Mouse (Mus musculus) regulatory T cell (primary cell): ENCODE measurements around the gene Nploc4.

Source experiments
- in situ Hi-C: fragments of 300-600 bp; cut with MboI, MseI; formaldehyde crosslinking; loops from one replicate; pipeline ENCODE4 v1.15.1; 2025; ENCODE audit warnings: high pct_unique_total_duplicates

Nploc4 gene

DNA sequence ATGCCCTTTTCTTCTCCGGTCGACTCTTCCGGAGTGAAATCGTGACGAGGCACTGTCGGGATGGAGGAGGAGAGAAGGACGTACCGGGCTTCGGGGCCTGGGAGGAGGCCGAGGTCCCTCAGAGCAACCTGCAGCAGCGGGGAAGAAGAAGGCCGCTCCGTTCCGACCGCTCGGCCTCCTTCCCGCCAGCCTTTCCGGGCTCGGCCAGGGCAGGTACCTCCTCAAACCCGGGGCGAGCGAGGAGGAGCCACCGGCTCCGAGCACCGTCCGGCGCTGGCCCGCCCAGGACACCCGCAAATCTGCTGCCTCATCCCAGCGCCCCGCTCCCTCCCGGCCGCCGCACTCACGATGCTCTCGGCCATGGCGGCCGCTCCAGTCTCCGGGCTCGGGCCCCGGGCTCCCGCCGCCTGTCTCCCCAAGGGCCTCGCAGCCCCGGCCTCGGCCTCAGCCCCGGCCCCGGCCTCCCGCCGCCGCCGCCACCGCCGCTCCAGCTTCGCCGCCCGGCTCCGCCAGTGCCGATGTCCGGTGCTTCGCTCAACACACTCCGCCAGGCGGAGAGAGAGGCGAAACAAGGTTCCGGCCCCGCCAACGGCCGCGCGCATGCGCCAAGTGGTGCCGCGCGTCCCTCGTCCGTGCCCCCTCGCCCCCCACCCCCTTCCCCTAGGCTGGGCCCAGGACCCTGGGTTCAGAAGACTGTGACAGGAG is at the start of gene Nploc4:
Gene Nploc4 (minus strand): TSS at position 557 of the 705 bp plus-strand sequence.
- in situ Hi-C loops: no loop called here

GRCm38 (mm10) chr11:120485251-120485650 is 47.7 kb upstream of the Nploc4 start:
- in situ Hi-C loops: no loop called here

DNA sequence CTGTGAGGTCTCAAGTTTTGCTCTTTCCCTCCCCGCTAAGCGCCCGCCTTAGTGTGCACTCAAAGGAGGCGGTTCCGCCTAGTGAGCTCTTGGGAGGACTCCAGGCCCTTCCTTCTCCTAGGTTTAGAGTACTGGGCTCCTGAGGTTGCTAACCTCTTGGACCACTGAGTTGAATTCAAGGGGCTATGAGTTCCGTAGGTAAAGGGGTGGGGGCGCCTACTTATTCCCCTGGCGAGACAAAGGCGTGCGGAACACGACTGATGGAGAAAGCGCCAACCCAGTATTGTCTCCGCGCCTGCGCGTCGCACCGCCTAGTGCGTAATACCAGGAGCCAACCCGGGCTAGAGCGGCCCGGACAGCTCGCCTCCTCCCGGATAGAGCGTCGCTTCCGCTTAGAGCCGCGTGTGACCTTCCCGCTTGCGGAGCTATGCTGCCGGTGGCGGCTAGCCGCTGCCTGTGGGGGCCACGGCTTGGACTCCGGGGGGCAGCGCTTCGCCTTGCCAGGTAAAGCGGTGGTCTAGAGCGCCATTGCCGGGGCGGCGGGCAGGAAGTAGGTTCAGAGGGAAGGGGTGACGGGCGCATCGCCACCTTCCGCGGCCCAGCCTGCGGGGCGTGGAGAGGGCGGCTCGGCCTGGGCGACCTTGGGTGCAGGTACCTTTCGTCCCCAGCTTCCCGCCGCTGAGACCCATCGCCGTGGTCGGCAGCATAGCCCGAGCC is 46.9 kb upstream of the Nploc4 start, which contains the start of gene Mrpl12:
Gene Mrpl12 (plus strand): TSS at position 349 of the 717 bp plus-strand sequence.
- in situ Hi-C loops: no loop called here

DNA sequence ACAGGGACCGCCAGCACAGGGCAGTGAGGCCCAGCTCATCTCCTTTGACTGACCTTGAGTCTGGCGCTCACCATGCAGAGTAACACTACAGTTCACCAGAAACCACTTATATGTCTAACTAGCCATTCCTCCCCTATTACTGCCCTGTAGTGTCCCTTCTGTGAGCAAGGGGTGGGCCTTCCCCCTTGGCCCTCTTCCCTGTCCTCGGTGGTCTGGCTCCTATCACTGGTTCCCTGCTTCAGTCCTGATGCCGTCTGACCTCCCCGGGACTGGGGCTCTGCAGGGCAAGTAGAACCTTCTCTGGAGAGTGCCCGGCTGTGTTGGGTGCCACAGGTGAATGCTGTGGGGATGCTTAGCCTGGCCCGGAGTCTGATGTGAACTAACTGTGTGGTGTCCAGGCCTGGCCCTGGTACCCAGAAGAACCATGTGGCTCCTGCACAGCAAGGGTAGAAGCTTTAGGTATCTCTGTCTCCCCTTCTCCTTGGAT is 46.0 kb upstream of the Nploc4 start:
- in situ Hi-C loops: no loop called here

DNA sequence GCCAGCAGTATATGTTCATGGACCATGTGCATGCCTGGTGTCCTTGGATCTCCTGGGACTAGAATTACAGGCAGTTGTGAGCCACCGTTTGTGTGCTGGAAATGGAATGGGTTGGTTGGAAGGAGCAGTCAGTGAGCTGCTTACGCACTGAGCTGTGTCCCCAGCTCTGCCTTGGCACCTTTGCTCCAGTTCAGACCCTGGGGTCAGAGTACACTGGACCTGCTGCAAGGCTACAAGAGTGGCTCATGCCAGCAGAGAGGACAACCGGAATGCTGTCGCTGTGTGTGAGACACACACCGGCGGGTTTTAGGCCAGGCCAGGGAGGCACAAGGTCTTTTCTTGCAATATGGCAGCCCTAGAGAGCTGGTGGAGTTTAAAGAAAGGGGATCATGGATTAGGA is 34.5 kb upstream of the Nploc4 start:
- in situ Hi-C loops: no loop called here

DNA sequence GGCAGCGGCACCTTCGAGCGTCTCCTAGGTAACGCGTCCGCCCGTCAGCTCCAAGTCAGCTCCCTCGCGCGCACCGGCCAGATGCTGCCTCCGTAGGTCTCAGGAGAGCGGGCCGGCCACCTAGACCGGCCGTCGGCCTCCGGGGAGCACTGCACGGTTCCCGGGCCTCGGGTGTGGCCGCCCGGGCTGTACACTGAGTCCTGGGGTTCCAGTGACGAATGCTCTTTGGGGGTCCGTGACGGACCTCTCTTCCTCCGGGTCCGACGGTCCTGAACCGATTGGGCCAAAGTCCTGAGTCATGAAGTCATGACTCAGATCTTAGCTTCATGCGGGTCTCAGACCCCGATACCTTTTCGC is 30.2 kb upstream of the Nploc4 start:
- in situ Hi-C loops: no loop called here

DNA sequence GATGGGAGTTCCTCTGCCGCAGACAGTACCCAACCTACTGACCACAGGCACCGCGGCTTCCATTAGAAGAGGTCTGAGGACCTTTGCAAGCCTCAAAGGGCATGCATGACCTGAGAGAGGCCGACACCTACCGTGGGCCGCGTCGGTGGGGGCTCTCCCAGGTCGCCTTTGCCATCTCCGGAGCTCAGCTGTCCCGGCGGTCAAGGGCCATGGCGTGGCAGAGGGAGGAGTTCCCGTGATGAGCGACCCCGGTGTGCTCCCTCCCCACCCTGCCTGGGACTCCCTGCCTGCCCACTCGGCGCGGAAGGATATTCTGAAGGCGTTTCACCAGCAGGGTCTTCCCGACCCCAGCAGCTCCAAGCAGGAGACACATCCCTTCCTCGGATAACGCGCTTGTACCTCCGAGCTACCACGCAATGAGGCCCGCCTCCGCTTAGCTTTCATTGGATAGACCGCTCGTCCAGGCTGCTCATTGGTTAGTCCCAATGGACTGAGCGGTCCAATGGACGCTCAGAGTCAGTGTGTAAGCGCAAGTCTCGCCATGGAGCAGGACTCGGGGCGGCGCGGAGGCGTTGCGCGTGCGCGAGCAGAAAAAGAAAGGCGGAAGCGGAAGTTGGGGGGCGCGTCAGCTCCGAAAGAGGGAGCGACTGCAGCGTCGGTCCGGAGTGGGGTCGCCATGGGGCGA is 29.7 kb upstream of the Nploc4 start, which contains the start of gene Arl16:
Gene Arl16 (minus strand): TSS at position 557 of the 685 bp plus-strand sequence.
- in situ Hi-C loops: no loop called here

GRCm38 (mm10) chr11:120465521-120465920 is 28.0 kb upstream of the Nploc4 start:
- in situ Hi-C loops: no loop called here

- in situ Hi-C loops: no loop called here
Observed at GRCm38 (mm10) chr11:120464365-120464764, 26.9 kb upstream of the Nploc4 start.

DNA sequence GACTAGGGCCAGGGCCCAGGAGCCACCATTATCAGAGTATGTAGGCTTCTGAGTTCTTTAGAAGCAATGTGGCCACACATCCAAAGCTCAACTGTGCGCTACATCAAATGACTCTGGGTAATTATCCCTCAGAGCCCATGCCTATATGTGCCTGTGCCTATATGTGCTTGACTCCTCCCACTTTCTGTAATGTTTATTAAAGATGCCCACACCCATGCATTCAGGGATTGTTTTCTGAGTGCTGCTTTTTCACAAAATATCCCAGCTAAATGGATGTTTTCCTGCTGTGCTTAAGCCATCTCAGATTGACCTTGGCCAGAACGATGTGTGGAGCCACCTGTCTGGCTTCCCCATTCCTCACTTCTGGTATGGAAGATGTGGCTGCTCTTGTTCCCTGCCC is 26.0 kb upstream of the Nploc4 start:
- in situ Hi-C loops: no loop called here

GRCm38 (mm10) chr11:120458847-120459597 is 21.5 kb upstream of the Nploc4 start:
- in situ Hi-C loops: no loop called here

- in situ Hi-C loops: no loop called here
Observed at GRCm38 (mm10) chr11:120457772-120458751, 20.6 kb upstream of the Nploc4 start, which contains the start of the genes Oxld1 and Ccdc137. TSS of gene Oxld1 (minus strand) at chr11:120458068. TSS of gene Ccdc137 (plus strand) at chr11:120458115.

GRCm38 (mm10) chr11:120457370-120457769 is 19.9 kb upstream of the Nploc4 start:
- in situ Hi-C loops: no loop called here

DNA sequence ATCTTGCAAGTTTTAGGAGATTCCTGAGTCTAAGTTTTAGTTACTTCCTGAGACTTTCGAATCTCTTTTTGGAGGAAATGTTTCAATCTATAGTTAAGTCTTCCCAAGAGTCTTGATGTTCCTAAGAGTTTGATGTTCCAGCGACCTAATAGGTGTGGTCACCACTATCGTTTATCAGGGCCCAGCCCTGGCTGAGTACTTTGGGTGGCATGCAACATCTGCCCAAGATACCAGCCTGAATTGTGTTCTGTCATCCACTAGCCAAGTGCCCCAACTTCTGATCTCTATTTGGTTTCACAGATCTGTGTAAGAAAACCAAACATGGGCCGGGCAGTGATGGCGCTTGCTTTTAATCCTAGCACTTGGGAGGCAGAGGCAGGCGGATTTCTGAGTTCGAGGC is 17.9 kb upstream of the Nploc4 start:
- in situ Hi-C loops: no loop called here

DNA sequence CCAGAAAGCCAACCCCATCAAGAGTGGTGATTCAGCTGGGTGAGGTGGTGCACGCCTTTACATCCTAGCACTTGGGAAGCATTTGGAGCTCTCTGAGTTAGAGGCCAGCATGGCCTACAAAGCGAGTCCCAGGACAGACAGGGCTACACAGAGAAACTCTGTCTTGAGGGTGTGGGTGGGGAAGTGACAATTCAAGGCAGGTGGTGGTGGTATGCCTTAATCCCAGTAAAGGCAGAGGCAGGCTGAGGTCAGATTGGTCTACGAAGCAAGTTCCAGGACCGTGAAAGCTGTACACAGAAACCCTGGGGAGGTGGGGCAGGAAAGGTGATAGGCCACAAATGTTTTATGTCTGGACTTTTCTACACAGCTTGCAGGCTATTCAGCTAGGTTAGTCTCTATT is 17.5 kb upstream of the Nploc4 start:
- in situ Hi-C loops: no loop called here

- in situ Hi-C loops: no loop called here
Observed at GRCm38 (mm10) chr11:120453306-120453705, 15.8 kb upstream of the Nploc4 start, which contains the start of gene Pde6g. TSS of gene Pde6g (minus strand) at chr11:120453500.

DNA sequence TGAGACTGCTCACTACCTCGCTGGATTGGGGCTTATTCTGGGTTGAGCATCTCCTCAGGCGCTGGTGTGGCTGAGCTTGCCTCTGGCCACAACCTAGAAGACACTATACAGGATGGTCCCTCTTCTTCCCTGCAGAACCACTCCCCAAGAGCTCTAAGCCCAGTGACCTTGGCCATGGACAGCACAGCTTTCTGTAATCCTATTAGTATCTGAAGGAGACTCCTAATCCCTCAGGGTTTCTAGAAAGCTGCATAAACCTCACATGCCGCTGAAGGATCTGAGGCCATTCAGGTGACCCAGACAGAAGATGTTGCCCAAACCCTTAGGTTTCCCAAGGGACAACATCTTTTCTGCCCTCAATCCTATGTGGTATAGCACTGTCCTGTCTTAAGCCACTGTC is 14.7 kb upstream of the Nploc4 start:
- in situ Hi-C loops: no loop called here

DNA sequence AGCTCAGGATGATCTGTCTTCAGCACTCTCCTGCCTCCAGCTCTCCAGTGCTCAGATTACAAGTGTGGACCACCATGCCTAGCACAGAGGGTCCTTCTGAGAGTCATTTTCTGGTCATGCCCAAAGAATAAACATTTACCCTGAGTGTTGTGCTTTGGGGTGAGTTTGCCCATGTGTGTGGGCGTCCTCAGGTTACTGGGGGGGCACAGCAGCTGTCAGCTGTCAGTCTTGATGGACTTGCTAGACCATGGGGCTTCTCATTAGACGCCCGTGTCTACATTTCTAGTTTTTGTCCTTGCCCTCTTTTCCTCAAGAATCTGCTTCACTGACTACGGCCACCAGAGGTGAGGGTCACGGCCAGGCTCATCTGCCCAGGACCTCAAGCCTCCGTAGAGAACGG is 9.7 kb upstream of the Nploc4 start:
- in situ Hi-C loops: no loop called here

- in situ Hi-C loops: no loop called here
Observed at GRCm38 (mm10) chr11:120445475-120445874, 8.0 kb upstream of the Nploc4 start.

GRCm38 (mm10) chr11:120444106-120444505 is 6.6 kb upstream of the Nploc4 start:
- in situ Hi-C loops: no loop called here
